Mouse (Mus musculus) lung, postnatal 0 days (tissue): ENCODE measurements around the gene Tpcn1.

Source experiments
- CTCF ChIP-seq: IDR thresholded peaks from 2 replicates; pipeline ENCODE4 v1.5.1; 2016; ENCODE audit warnings: antibody characterized with exemption, mild to moderate bottlenecking
- EP300 ChIP-seq: IDR thresholded peaks from 2 replicates; pipeline ENCODE4 v1.6.1; 2016; ENCODE audit warnings: antibody characterized with exemption, mild to moderate bottlenecking, control low read depth

DNA sequence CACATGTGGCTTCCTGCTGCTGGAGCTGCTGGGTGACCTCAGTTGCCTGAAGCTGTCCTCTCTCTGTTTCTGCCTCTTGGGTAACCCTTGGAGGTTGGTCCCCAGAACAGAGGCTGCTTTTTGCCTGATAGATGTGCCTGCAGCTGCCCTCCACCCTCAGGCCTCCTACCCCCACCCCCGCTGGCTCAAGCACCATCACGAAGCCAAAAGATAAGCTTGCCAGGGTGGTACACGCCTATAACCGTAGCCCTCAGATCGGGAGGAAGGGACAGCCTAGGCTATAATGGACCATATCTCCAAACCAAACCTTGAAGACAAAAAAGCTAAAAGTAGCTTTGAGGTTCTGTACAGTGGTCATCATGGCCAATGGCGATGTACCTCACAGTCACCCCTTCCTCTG, 11.2 kb upstream of the Tpcn1 start:
- TF ChIP-seq CTCF, result no peak
- no peak for TF ChIP-seq EP300
